Mouse (Mus musculus) embryonic facial prominence, embryonic 13.5 days (tissue): ENCODE measurements at regions not wholly inside any gene's neighbourhood (a gene's known extent, or its start where the extent isn't known, plus 50 kb on each side); places are given as distances from the start of the nearest gene placed in this dataset.

Experiments
- ATAC-seq: fragments of 200-750 bp; cut with Nextera tagmentation; 2 replicates; pipeline ENCODE4 v1.8.0; 2017; ENCODE audit warnings: low read depth; ENCODE audit not compliant: insufficient number of reproducible peaks, insufficient read depth, low FRiP score, low TSS enrichment
- H3K27ac ChIP-seq: fragments of 300-500 bp; sonication (generic); 2 replicates; pipeline ENCODE4 v1.5.1; 2015; ENCODE audit warnings: moderate library complexity, mild to moderate bottlenecking, inconsistent platforms
- H3K27me3 ChIP-seq: fragments of 300-500 bp; sonication (generic); 2 replicates; pipeline ENCODE4 v1.6.1; 2015; ENCODE audit warnings: mild to moderate bottlenecking, inconsistent platforms
- H3K36me3 ChIP-seq: fragments of 300-500 bp; sonication (generic); 2 replicates; pipeline ENCODE4 v1.6.1; 2015; ENCODE audit warnings: mild to moderate bottlenecking, inconsistent platforms
- H3K4me1 ChIP-seq: fragments of 300-500 bp; sonication (generic); 2 replicates; pipeline ENCODE4 v1.6.1; 2015; ENCODE audit warnings: inconsistent platforms
- H3K4me2 ChIP-seq: fragments of 300-500 bp; sonication (generic); 2 replicates; pipeline ENCODE4 v1.6.1; 2015; ENCODE audit warnings: moderate library complexity, mild to moderate bottlenecking, inconsistent platforms
- H3K4me3 ChIP-seq: fragments of 300-500 bp; sonication (generic); 2 replicates; pipeline ENCODE4 v1.5.1; 2015; ENCODE audit warnings: mild to moderate bottlenecking, inconsistent platforms
- H3K9ac ChIP-seq: fragments of 300-500 bp; sonication (generic); 2 replicates; pipeline ENCODE4 v1.6.1; 2015; ENCODE audit warnings: mild to moderate bottlenecking, inconsistent platforms
- H3K9me3 ChIP-seq: fragments of 300-500 bp; sonication (generic); 2 replicates; pipeline ENCODE4 v1.6.1; 2016; ENCODE audit warnings: inconsistent platforms
- WGBS: fragments of 180-500 bp; shearing (Covaris S2); methylation state at CpG from one replicate; pipeline ENCODE4 v1.1.7; 2015; ENCODE audit warnings: mixed read lengths; 5-methylcytosine and 5-hydroxymethylcytosine counted together

DNA sequence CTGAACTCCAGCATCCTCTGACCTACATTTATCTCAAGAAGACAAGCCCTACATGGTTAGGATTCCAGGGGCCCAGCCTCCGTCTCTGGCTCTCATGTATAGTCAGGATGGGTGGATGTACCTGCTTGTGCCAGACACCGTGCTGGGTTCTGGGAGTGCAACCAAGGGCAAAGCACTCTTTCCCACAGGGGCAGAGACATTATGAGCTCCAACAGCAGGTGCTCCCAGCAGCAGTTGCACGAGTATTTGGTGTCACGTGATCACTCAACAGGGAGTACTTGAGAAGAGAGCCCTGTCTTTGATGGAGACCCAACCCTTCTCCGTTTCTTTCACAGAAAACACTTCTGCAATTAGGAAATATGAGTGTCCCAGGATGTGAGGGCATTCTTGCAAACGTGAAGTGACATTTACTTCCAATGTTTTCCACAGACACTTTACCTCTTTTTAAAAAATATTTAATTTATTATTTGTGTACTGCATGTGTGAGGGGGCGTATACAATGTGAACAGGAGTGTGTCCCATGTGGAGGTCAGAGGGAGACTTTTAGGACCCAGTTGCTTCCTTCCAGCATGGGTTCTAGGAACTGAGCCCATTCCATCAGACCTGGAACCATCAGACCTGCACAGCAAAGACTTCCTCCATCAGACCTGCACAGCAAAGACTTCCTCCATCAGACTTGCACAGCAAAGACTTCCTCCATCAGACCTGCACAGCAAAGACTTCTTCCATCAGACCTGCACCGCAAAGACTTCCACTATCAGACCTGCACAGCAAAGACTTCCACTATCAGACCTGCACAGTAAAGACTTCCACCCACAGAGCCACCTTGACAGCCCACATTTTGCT, 95.5 kb upstream of the Cpm start:
- H3K9ac ChIP-seq: no peak overlapping the region
- H3K4me1 ChIP-seq: peaks cover 12% of the 10 kb centered on the region
- no peak overlapping the region for H3K27ac ChIP-seq
- H3K9me3 ChIP-seq: no peaks in the 10 kb centered on the region
- no peaks in the 10 kb centered on the region for H3K36me3 ChIP-seq
- no peak overlapping the region for H3K4me3 ChIP-seq
- no peaks in the 10 kb centered on the region for H3K27me3 ChIP-seq
- WGBS: 81% methylated on average over 8 of the region's 8 CpGs
- ATAC-seq: no peak
- H3K4me2 ChIP-seq: no peak overlapping the region

DNA sequence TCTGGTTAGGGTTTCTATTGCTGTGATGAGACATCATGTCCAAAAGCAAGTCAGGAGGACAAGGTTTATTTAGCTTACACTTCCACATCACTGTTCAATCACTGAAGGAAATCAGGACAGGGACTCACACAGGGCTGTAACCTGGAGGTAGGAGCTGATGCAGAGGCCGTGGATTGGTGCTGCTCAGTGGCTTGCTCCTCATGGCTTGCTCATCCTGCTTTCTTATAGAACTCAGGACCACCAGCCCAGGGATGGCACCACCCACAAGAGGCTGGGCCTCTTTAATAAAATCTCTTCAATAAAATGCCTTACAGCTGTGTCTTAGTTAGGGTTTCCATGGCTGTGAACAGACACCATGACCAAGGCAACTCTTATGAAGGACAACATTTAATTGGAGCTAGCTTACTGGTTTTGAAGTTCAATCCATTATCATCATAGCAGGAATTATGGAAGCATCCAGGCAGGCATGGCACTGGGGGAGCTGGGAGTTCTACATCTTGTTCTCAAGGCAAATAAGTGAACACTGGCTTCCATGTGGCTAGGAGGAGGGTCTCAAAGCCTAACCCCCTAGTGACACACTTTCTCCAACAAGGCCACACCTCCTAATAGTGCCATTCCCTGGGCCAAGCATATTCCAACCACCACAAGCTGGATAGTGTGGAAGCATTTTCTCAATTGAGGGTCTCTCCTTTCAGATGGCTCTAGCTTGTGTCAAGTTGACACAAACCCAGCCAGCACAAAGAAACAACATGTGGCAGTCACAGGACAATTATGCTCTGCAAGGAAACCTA, 96.4 kb upstream of the Cpm start:
- Histone ChIP-seq H3K4me1 (peaks cover 12% of the 10 kb centered on the region), H3K9ac (no peak overlapping the region), H3K36me3 (no peaks in the 10 kb centered on the region), H3K27me3 (no peaks in the 10 kb centered on the region), H3K27ac (no peak overlapping the region), H3K9me3 (no peaks in the 10 kb centered on the region), H3K4me3 (no peak overlapping the region), H3K4me2 (no peak overlapping the region)
- 92% methylated on average over 1 of the region's 1 CpGs for WGBS
- no peak for ATAC-seq

DNA sequence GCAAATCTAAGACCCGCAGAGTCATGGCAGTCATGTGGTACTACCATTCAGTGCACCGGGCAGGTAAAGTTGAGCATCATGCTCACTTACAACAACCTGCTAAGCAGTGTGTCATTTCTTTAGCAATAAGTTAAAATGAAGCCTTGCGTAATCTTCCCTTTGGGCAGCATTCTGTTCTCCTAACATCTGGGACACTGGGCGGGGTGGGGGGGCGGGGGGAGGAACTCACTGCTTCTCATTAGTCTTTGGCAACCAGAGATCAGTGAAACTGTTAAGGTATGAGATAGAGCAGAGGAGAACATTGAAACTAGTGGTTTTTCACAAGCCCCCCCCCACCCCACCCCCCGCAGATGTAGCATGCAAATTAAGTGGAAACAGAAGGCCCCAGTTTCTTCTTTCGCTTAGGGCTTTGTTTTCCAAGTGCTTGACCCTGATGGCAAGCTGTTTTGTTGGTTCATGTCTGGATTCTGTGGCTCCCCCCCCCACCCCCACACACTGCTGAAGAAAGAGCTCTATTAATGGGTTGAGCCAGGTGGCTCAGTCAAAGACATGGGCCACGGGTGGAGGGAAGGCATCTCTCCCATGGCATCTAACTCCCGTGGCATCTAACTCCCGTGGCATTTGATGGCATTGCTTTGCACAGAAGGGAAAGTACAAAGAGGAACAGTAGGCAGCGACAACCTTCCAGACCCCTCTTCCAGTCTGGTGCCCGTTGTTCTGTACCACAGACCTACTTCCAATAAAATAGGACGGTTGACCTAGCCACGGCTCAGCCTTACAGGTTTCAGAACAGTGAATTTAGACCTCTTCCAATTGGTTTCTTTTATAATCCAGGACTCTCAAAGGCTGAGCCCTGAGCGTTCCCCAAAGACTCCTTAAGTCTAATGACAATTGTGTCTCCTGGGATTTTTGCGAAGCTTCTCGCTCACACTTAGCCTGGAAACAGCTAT, 97.2 kb upstream of the Cpm start:
- Histone ChIP-seq H3K4me1 (peaks cover 12% of the 10 kb centered on the region), H3K36me3 (no peaks in the 10 kb centered on the region), H3K9ac (no peak overlapping the region), H3K9me3 (no peaks in the 10 kb centered on the region), H3K27ac (no peak overlapping the region), H3K4me3 (no peak overlapping the region), H3K27me3 (no peaks in the 10 kb centered on the region), H3K4me2 (no peak overlapping the region)
- ATAC-seq: no peak
- WGBS: 61% methylated on average over 17 of the region's 17 CpGs

DNA sequence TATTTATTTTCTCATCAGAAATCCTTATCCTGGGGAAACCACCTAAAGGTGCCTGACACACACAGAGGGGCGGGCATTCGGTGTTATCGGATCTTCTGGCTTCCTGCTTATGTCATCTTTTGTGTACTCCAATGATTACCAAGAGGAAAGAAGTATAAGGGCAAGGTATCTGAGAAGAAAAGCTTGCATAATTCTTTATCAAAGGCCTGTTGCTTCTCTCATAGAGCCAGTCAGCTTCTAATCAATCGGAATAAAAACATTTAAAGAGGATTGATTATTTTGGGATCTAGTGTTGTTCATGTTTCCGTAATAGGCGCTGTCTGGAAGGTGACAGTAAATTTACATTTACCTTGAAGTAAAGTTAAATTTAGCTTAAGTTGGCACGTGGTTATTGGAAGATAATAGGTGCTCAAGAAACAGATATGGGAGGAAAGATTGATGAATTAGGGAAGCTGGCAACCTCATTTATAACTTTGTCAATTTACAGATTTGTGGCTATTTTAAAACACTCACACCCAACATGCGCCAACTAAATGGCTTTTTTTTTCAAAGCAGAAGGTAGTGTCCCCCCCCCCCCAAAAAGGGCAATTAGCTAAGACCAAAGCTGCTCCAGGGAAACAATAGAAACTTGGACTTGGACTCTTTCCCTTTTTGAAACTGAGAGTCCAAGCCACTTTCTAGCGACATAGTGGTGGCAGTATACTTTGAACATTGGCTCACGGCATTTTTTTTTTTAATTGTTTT, 98.3 kb upstream of the Cpm start:
- Histone ChIP-seq H3K36me3 (no peaks in the 10 kb centered on the region), H3K4me2 (no peak overlapping the region), H3K9ac (no peak overlapping the region), H3K4me1 (peaks cover 12% of the 10 kb centered on the region), H3K27ac (no peak overlapping the region), H3K4me3 (no peak overlapping the region), H3K9me3 (no peaks in the 10 kb centered on the region), H3K27me3 (no peaks in the 10 kb centered on the region)
- ATAC-seq: no peak
- WGBS: 79% methylated on average over 10 of the region's 10 CpGs

DNA sequence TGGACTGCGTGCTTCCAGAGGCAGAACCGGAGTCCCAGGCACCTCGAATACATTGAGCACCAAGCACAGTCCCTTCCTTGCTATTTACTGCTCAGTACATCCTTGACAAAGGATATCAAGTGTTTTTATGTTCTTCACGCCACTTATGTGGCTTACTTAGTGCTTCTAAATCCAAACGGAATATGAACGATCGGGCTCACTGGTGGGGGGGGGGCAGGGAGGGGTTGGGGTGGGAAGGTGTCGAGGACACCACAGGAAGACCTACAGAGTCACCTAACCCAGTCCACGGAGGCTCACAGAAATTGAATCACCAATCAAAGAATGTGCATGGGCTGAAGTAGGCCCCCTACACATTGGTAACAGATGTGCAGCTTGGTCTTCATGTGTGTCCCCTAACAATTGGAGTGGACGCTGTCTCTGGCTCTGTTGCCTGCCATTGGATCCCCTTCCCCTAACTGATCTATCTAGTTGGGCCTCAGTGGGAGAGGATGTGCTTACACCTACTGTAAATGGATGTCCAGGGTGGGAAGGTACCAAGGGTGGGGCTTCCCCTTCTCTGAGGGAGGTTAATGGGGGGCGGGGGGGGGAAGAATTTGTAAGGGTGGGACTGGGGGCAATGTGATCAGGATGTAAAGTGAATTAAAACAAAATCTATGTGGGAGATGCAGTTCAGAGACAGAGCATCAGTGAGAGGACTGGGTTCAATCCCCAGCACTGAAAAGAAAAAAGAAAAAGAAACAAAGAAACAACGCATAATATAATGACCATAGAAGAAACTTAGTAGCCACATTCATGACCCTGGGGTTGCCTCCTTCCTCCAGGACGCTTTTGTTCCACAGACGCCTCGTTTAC, 99.1 kb upstream of the Cpm start:
- no peaks in the 10 kb centered on the region for H3K27me3 ChIP-seq
- 66% methylated on average over 15 of the region's 15 CpGs for WGBS
- H3K9me3 ChIP-seq: no peaks in the 10 kb centered on the region
- no peaks in the 10 kb centered on the region for H3K36me3 ChIP-seq
- no peak overlapping the region for H3K4me3 ChIP-seq
- no peak overlapping the region for H3K4me2 ChIP-seq
- H3K4me1 ChIP-seq: peaks cover 12% of the 10 kb centered on the region
- no peak overlapping the region for H3K27ac ChIP-seq
- H3K9ac ChIP-seq: no peak overlapping the region
- ATAC-seq: no peak

DNA sequence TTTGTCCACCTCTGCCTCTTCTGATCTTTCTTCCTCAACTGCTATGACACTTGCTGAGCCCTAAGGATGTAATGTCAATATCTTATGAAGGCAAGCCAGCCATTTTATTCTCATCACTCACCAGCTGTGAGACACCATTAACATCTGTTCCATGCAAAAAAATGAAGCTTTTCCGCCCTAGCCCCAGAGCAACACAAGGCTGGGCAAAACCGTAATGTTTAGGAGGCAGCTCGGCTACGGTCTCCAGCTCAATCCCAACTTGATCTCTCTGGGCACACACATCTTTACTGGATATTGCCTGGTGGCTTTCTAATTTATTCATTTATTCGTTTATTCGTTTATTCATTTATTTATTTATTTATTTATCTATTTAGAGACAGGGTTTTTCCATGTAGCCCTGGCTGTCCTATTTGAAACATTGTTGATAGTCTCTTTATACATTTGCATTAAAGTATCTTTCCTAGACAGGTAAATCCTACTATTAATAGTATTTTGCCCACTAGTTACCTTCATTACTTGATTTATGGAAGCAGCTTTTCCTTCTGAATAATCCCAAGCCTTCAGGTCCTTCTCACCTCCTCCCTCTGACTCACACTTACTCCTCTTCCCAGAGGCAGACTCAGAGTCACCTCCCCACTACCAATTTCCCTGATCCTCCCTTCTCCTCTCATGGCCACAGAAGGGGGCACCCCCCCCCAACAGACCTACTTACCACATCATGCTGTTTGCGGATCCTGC, 99.9 kb upstream of the Cpm start:
- no peaks in the 10 kb centered on the region for H3K27me3 ChIP-seq
- no peak overlapping the region for H3K9ac ChIP-seq
- no peak overlapping the region for H3K4me2 ChIP-seq
- peaks cover 12% of the 10 kb centered on the region for H3K4me1 ChIP-seq
- no peak for ATAC-seq
- no peaks in the 10 kb centered on the region for H3K36me3 ChIP-seq
- no peaks in the 10 kb centered on the region for H3K9me3 ChIP-seq
- no peak overlapping the region for H3K4me3 ChIP-seq
- 84% methylated on average over 7 of the region's 7 CpGs for WGBS
- H3K27ac ChIP-seq: no peak overlapping the region

DNA sequence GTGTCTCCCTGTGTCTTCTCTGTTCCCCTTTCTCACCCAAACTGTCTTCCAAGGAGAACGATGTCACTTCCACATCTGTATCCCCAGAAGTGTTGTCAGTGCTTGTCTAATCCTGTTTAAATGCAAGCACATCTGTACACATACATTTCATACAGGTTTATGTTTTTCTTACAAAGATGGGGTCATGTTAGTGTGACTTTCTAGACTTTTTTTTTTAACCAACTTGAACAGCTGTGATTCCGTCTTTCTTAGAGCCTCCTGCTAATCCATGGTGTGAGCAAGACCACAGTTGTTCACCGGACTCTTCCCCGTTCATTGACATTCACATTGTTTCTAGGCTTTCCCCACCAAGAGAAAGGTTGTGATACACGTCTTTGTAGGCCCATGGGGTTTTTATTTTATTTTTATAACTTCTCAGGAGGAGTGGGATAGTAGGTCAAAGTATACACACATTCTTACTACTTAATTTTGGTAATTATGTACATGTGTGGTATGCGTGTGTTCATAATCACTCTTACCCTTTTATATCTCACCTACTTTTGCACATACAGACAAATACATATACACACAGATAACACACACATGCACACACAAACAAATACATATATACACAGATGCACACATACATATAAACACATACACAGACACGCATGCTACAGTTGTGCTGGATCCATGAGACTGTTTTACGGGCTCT, 100.6 kb upstream of the Cpm start:
- no peaks in the 10 kb centered on the region for H3K9me3 ChIP-seq
- no peak for ATAC-seq
- no peak overlapping the region for H3K9ac ChIP-seq
- no peak overlapping the region for H3K4me3 ChIP-seq
- no peaks in the 10 kb centered on the region for H3K27me3 ChIP-seq
- H3K4me1 ChIP-seq: peaks cover 12% of the 10 kb centered on the region
- no peak overlapping the region for H3K27ac ChIP-seq
- H3K36me3 ChIP-seq: no peaks in the 10 kb centered on the region
- H3K4me2 ChIP-seq: no peak overlapping the region
- WGBS: 78% methylated on average over 8 of the region's 8 CpGs

DNA sequence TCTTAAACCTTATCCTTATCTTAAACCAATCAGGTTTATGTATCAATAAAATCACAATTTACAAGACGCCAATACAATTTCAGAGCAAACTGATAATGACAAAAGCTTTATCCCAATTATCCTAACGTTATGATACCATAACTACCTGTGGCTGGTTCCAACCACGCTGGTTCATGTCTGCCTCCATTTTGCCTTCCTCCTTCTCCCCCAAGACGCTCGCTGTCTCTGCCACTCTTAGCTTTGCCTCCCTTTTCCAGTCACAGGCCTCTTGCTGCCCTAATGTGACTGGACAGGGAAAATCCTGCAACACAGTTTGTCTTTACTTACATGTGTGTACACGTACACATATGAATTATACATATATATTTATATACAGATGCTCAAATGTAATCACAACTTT, 101.3 kb upstream of the Cpm start:
- no peak overlapping the region for H3K4me2 ChIP-seq
- H3K4me1 ChIP-seq: peaks cover 12% of the 10 kb centered on the region
- WGBS: 82% methylated on average over 6 of the region's 6 CpGs
- no peak for ATAC-seq
- no peak overlapping the region for H3K9ac ChIP-seq
- H3K27ac ChIP-seq: no peak overlapping the region
- H3K36me3 ChIP-seq: no peaks in the 10 kb centered on the region
- no peak overlapping the region for H3K4me3 ChIP-seq
- no peaks in the 10 kb centered on the region for H3K9me3 ChIP-seq
- H3K27me3 ChIP-seq: no peaks in the 10 kb centered on the region

DNA sequence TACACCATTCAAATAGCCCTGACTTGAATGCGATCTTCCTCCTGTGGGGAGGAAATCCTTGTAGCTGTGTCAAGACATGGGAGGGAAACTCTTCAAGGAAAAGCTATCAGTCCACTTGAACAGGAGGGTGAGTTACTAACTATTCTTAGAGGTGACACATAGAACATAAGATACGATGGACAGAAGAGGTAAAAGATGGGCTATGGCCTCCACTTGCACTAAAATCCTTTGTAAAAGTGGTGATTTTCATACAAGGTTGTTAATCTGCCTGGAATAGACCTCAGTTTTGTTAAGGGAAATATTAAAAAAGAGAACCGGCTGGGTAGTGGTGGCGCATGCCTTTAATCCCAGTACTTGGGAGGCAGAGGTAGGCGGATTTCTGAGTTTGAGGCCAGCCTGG, 102.1 kb upstream of the Cpm start:
- H3K9ac ChIP-seq: no peak overlapping the region
- no peak overlapping the region for H3K27ac ChIP-seq
- no peaks in the 10 kb centered on the region for H3K36me3 ChIP-seq
- 93% methylated on average over 5 of the region's 5 CpGs for WGBS
- peaks cover 8% of the 10 kb centered on the region for H3K4me1 ChIP-seq
- ATAC-seq: no peak
- H3K4me3 ChIP-seq: no peak overlapping the region
- no peaks in the 10 kb centered on the region for H3K27me3 ChIP-seq
- H3K9me3 ChIP-seq: no peaks in the 10 kb centered on the region
- no peak overlapping the region for H3K4me2 ChIP-seq
